Mouse (Mus musculus) spleen, adult 18-20 months (tissue): ENCODE measurements around the gene Qrfp.

Source experiments
- DNase-seq, 2 experiments: peaks; one replicate each; pipeline ENCODE4 v3.0.0; 2022; ENCODE audit warnings: mixed read lengths in 2 of 2

The Qrfp gene

DNA sequence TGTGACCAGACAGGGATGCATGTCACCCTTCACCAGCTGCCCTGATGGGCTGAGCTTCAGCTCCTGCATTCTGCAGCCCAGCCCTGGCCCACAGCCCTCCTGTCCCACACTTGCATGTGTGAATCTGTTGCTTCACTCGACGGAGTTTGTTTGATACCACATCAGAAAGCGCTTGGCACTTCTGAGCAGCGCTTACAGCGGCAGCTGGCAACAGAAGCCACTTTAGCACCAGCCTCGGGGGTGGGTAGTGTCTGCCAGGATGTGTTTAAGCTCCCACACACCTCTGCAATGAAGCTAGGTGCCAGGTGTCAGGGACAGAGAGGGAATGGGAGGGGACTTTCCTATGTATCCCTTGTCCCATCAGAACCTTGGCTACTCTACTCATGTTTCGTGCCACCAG, 4.3 kb upstream of the Qrfp start:
- DNase-seq, result no peak

DNA sequence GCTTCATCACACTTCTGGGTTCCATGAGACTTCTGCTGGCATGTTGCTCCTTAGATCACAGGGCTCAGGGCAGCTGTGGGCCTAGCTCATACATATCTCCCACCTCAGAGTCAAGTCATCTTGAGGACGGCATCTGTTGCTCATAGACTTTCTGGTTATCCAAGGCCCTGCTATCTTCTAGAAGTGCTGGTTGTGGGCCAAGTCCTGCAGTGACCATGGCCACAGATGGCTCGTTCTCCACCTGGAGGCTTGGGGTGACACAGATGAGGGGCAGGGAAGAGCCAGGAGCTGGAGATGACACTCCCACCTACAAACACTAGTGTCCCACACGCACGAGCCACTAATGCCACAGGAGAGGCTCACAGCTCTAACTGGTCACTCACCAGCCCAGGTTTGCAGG, 3.3 kb upstream of the Qrfp start:
- DNase-seq, result no peak

DNA sequence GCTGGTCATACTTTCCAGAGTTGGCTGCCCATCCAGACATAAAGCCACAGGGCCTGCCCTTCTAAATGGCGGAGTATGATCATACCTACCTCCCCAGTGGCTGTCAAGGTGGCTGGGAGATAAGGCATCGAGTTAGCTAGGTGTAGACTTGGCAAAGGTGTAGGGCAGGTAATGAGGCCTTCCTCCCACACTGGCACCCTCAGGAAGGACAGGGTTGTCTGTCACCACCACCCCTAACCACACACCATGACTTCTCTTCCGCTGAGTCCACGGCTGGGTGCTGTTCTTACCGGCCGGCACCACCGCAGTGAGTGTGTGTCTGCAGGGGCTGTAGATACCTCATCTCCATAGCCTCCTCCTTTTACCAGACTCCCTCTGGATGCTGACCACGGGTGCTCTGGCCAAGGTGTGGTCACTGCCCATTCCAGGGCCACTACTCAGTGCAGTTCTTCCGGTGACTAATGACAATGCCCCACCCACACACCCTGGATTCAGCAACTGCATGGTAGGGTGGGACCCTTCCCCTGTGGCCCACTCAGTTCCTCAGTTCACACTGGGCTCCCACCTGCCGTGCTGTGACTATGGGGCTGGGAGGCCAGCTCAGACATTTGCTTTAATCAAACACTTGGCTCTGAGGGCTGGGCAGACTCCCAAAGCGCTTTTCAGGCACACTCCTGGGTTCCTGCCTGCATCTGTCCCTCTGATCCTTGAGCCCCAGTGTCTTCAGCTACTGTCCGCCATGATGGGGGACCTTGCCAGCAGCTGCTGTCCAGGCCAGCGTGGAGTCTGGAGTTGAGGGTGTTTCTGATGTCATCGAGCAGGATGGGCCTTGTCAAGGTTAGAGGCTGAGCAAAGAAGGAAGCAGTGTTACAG, 942 bp upstream of the Qrfp start:
- DNase-seq, result peak; percentile 44 to 46

DNA sequence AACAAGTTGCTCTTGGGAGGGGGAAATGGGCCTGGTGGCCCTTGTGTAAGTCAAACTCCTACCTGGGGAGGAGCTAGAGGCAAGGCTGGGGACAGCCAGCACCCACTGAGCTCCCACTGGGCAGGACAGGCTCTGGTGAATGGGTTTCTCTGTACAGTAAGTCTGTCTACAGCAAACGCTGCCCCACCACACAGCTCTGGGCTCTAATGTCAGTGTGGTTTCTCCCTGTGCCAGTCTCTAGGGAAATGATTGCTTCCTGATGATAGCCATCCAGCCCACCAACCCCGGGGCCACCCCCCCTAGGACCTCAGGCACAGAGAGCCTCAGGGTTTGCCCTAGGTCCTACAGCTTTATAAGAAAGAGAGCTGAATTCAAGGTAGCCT, 1.0 kb downstream of the Qrfp start:
- DNase-seq, result no peak

DNA sequence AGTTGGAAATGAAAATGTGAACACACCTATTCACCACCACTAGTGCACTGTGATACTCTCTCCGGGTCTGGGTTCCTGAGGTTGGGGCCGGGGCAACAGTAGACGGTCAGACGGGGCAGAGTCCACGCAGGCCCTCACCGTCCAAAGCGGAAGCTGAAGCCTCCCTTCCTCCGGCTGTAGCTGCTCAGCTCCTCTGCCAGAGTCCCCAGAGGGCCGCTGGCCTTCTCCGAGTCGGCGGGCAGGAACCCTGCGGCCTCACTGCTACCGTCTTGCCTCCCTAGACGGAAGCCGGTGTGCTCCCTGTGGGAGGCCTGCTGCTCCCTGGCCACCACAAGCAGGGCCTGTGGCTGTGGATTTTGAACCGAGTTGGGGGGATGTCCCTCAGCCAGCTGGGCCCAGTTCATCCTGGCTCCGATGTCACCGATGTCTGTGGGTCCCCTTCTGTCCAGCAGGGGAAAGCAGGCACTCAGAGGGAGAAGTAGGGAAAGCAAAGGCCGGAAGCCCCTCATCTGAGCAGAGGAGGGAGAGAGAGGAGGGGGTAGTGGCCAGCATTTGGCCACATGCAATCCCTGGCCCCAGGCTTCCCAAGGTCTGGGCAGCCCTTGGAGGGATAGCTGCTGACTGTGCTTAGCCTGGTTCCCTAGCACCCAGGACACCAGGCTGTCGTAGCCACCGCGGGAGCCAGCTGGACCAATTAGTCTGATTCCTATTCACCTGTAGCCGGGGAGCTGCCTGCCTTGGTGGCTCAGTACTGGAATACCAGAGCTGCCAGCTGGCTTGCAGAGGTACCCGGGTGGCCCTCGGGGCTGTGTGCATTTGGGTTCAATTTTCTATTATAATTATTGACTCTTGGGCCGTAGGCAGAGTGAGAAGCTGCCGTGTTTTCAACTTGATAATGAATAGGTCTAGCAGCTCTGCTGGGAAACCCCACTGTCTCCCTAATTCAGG, 1.7 kb downstream of the Qrfp start:
- no peak for DNase-seq

DNA sequence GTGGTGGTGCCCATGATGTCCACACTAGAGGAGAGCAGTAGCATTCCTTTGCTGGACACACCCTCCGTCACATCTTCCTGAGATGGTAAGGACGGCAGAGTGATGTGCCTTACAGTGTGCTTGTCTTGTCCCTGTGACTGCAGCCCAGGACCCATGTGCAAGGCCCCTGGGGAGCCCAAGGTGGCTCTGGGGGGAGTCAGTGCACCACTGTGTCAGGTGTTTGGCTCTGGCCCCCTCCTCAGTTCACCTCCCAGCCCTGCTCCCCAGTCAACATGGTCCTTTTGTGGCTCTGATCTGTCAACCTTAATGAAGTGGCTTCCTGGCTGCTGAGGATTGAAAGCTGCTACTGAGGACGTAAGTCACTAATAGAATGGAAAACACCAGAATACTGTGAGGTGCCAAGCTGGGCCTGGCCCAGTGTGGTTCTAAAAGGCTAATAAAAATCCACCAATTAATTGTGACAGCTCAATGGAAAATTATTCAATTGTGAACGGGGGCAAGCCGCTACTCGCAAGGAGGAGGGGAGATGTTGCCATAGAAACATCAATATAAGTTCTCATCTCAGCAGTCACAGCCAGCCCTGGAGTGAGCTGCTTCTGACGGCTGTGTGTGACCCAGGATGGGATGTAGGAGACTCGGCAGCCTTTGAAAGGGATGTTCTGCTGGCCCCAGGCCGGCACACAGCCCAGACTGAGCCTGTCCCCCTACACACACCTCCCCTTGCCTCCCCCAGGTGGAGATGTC, 3.6 kb downstream of the Qrfp start:
- no peak for DNase-seq

DNA sequence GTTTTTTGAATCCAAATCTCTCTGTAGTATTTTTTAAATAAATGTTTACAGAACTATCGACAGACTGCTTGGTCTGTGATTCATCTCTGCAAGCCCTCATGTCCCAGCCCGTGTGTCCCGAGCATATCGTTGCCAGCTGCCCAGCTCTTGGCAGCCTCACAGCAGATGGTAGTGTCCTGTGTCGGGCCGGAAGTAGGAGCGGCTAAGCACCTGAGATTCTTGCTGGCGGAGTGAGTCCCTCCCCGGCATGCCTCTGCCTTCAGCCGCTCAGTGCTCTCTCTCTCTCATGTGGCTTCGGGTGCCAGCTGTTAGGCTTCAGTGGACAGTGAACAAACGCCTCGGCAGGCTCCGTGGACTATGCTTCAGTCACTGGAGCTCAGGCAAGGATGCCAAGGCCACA, 6.9 kb downstream of the Qrfp start:
- no peak for DNase-seq

DNA sequence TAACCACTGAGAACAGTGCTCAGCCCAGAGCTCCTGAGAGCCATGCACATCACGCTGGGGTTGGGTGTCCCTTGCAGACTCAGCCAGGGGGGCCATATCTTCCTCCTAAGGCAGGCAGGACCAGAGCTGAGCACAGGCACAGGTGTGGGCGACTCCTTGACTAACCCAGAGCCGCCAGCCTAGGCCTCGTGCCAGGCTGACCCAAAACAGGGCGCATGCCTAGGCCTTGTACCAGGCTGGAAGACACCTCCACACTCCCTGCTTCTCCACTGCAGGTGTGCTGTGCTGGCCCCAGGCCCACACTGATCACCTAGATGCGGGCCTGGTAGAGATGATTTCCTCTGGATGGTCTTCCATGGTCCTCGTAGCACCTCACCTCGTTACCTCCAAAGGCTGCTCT, 7.6 kb downstream of the Qrfp start:
- DNase-seq, result no peak

DNA sequence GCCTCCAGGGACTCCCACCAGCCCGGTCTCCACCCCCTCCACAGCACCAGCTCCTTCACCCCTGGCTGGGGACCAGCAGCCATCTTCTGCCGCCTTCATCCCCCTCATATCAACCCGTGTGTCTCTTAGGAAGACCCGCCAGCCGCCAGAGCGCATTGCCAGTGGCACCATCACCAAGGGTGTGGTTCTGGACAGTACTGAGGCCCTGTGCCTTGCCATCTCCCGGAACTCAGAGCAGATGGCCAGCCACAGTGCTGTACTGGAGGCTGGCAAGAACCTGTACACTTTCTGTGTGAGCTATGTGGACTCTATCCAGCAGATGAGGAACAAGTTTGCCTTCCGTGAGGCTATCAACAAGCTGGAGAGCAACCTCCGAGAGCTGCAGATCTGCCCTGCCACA, 9.0 kb downstream of the Qrfp start:
- DNase-seq, result no peak

DNA sequence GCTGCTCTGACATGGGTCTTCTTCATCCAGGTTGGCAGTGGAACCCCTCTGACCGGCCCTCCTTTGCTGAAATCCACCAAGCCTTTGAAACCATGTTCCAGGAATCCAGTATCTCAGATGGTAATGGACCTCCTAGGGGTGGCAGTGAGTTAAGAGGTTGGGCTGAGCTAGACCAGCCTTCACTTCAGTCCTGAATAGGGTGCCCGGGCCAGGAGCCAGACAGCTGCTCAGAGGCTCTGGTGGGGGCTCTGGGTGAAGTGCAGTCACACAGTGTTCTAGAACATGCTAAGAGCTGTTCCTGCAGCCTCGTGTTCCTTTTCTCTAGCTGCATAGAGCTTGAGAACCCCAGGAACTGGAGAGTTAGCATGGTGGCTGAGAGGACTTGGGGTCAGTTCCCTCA, 13.4 kb downstream of the Qrfp start:
- DNase-seq, result no peak

DNA sequence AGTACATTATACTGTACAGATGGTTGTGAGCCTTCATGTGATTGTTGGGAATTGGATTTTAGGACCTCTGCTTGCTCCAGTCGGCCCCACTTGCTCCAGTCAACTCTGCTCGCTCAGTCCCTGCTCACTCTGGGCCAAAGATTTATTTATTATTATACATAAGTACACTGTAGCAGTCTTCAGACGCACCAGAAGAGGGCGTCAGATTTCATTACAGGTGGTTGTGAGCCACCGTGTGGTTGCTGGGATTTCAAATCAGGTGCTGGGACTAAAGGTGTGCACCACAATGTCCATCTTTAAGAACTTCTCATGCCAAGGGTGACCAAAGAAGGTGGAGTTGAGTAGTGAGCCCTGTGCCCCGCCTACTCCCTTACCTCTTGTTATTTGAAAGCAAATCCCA, 17.8 kb downstream of the Qrfp start:
- DNase-seq, result no peak

DNA sequence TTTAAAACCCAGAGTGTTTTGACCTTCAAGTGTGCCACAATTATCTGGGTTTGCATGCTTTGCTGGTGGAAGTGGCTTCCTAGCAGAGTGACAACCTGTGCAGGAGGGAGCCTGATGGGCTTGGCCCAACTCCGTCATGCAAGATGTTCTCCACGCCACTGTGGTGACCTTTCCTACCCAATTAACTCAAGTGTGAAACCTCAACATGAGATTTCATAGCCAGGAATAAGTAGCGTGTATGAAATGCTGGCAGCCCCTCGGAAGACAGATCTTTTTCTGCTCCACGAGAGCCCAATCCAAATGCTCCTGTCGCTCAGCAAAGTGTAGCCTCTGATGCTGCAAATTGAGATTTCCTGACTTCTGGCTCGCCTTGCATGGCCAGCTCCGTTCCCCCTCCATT, 19.1 kb downstream of the Qrfp start:
- DNase-seq, result no peak

DNA sequence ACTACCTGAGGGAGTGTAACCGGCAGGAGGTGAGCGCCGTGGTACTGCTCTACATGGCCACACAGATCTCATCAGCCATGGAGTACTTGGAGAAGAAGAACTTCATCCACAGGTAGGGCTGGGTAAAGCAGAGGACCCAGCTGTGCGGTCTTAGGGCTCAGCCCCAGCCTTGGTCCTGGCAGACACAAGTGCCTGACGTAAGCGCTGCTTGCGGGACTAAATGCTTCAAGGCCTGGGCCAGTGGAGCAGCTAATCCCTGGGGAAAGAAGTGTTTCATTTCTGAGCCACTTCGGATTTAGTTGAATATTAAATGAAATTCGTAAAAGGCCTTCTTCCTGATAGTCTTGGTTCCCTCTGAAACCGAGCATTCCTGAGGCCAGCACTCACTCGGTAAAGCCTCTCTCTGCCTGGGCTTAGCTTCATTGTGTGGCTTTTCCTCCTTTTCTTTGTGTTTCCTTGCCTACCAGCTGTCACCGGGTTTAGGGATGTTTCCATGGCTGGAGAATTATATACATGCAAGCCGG, 19.6 kb downstream of the Qrfp start:
- DNase-seq, result no peak

DNA sequence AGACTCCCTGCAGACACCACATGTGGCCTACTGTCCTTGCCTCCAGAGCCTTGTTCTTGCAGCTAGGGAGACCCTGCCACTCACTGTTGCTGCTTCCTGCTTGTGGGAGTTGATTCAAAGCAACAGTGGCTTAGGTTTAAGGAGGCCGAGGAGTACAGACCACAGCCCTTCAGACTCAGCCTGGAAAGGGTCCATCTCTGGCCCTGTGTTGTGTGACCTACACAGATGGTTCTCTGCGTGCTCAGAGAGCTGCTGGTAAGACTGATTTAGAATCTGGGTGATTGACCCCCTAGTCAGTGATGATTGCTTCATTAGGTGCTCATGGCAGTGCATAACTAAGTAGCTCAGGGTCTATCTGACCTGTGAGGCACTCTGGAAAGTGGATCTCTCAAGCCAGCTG, 21.2 kb downstream of the Qrfp start:
- DNase-seq, result no peak

DNA sequence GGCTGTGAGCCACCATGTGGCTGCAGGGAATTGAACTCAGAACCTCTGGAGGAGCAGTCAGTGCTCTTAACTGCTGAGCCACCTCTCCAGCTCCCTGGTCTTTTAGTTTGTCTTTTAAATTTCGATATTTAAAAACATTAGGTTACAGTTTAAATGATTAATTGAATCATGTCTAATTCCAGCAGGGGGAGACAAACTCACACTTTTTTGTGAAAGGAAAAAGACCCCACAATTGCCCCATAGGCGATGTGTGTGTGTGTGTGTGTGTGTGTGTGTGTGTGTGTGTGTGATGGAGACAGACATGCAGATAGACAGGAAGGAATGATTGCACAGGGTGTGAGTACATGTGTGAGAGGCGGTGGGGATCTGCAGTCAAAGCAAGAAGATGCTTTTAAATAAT, 22.2 kb downstream of the Qrfp start:
- DNase-seq, result no peak

DNA sequence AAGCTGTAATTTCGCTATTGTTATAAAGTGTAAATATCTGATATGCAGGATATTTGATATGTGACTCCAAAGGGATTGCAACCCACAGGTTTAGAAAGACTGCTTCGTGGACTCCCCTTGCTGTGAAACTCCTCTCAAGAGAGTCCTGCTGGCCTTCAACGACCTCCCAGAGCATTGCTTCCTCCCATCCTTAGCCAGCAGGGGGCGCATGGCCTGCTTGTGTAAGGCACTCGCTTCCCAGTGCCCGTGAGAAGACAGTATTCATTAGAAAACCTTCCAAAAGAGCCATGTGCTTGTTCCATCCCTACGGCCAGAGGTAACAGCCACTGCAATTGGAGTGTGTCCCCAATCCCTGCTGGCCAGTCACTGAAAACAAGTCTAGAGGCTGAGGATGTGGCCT, 23.4 kb downstream of the Qrfp start:
- DNase-seq, result peak; percentile 52 to 79

DNA sequence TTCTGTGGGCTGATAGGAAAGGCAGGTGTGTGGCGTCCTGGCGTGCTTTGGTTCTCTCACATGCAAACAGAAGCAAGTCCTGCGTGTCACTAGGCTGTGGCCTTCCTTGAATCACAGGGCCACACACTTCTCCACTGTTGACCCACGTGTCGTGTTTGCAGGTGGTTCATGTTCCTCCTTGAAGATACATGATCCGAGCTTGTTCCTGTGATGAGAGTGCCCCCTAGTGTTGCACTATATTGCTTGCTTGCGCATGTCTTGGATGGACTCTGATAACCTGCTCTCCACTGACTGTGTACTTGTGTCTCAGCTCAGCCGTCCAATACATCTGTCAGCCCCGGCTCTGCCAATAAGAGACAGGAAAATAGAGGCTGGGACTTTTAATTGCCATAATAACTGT, 25.3 kb downstream of the Qrfp start:
- peak; percentile 47 to 65 for DNase-seq

DNA sequence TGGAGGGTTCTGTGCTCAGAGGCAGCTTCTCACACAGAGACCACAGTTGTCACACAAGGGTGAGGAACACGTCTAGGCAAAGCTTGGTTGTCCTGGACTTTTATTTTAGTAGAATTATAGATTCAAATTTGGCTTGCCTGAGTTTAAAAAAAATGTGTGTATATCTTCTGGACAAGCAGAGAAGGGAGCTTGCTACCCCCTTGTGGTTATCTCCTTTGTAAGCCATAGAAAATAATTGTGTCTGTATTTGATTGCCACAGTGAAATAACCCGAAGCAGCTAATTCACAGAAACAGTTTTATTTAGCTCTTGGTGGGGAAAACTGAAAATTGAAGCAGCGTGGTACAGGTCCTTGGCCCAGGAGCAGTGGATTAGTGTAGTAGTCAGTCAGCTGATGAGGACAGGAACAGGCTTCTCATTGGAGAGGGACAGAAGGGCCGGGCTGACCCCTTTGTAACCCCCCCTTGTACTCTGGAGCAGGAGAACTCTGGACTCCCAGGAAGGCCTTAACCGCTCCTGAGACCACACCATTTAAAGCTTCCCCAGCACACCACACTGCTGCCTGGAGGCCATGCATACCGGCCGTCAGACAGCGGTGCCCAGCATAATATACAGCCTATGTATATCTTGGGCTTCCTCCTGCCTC, 27.3 kb downstream of the Qrfp start:
- no peak for DNase-seq

DNA sequence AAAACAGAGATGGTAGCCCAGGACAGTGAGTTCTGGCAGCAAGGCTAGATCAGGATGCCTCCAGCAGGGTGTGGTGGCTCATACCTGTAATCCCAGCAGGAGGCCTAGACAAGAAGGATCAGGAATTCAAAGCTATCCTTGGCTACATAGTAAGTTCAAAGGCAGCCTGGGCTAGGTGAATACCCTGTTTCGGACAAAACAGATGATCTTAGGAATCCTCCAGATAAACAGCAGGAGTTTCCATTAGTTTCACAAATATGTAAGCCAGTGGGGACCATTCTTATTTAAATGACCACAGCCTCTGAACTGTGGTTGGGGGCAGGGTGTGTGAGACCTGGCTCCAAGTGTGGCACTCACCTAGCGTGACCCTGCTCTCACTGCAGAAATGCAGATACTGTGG, 31.1 kb downstream of the Qrfp start:
- DNase-seq, result no peak

DNA sequence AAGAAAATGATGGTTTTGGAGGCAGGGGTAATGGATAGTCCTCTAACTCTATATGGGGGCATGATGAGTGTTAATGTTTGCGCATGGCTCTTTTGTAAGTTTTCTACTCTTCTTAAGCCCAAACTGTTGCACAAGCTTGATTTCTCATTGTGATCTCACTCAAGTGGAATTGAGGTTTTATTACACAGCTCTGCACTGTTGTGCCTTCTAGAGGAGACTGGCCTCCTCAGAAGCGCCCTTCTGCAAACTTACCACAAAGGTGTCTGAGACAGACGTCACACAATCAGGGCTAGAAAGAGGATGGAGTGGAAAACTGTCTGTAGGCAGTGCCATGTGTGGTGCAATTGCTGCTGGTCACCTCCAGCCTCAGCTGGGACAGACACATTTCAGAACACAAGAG, 33.9 kb downstream of the Qrfp start:
- no peak for DNase-seq

DNA sequence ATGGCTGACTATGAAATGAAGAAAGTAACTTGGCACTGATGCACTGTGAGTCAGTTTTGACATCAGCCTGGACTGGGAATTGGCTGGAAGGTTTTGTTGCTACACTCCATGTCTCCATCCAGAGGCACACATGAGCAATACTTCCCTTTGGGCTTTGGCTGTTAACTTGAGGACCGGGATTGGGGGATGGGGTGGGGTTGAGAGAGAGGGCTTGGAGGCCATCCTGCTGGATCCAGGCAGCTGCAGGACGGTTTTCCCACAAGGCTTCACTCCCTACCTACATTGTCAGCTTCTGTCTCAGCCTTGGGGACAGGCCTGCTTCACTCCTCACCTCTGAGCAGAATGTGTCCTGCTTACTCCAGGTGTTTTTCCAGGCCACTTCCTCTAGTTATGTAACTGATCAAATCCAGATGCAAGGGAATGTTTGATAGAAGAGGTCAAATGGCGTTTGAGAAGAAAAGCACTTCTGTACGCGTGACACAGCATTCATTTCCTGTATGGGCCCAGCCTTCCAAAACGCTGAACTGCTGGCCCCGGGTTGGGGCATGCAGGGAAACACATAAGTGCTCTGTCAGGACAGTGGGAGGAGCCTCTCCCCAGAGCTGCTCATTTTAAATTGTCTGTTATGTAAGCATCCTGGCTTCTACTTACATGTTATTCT, 39.5 kb downstream of the Qrfp start:
- peak in 1 of 2 experiments; percentile 23 for DNase-seq

DNA sequence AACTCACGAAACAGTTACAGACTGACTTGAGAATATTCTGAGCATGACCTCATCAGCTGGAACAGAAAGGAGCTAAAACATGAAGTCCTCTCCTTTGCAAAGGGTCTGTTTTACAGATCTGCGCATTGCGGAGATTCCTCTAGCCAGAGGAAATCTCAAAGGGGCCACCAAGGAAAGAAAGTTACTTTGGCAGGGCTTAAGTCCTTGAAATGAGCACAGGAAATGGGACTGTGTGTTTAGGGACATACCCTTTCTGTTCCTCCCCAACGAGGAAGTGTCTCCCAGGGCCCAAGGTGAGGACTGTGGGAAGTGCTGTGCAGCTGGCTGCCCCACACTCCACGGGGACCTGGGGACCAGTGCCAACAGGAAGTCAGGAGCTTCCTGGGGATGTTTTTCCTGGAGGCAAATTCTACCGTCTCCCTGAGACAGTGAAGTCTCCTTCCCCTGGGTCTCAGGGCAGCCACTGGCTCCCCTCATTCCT, 40.7 kb downstream of the Qrfp start:
- DNase-seq, result peak in 1 of 2 experiments; percentile 22
